Mouse (Mus musculus) layer of hippocampus, postnatal 10 days (tissue): ENCODE results near the gene Coq10a. TPM values are rescaled to one million over a fixed set of nuclear protein-coding genes. Genes with fewer than 3 reads are reported as not detected.
A peak's percentile ranks its signal among the peaks of the same experiment; 100 is the strongest.
"Not testable (repeated sequence)": the region's sequence is repeated elsewhere in the genome, so short reads cannot be mapped to it uniquely, and the experiment has no call there.

Experiments
- DNase-seq, 2 experiments: peaks; one replicate each; pipeline ENCODE4 v3.0.0; 2021; ENCODE audit warnings: low spot score in 2 of 2
- total RNA-seq, 2 experiments: library from RNA; stranded (reverse); gene quantifications; 2 replicates each; pipeline ENCODE4 v1.2.3; 2021

Gene Coq10a
- total RNA-seq, 2 experiments from 2014 or later, result 55.6 to 58.8 TPM

- no peak for DNase-seq
These were observed 21.3 kb downstream of the Coq10a start for GRCm38 (mm10) chr10:128347541-128347940.

- DNase-seq, result peak; percentile 35 to 45
These were observed 24.1 kb downstream of the Coq10a start for GRCm38 (mm10) chr10:128344568-128345275.

- no peak for DNase-seq
These were observed 25.4 kb downstream of the Coq10a start for GRCm38 (mm10) chr10:128343436-128343835.

- DNase-seq, result no peak
These were observed 28.5 kb downstream of the Coq10a start for GRCm38 (mm10) chr10:128340257-128340656.

- no peak for DNase-seq
These were observed 29.8 kb downstream of the Coq10a start for GRCm38 (mm10) chr10:128338948-128339347.

- no peak for DNase-seq
These were observed 30.4 kb downstream of the Coq10a start for GRCm38 (mm10) chr10:128338415-128338814.

- DNase-seq, result peak; percentile 96 to 97
These were observed 31.3 kb downstream of the Coq10a start, which contains the start of gene Cs for GRCm38 (mm10) chr10:128337306-128338181. TSS of gene Cs (plus strand) at chr10:128337734.

GRCm38 (mm10) chr10:128336597-128336996 is 32.2 kb downstream of the Coq10a start:
- no peak for DNase-seq

GRCm38 (mm10) chr10:128336195-128336594 is 32.6 kb downstream of the Coq10a start:
- no peak for DNase-seq

GRCm38 (mm10) chr10:128335582-128335981 is 33.2 kb downstream of the Coq10a start:
- peak; percentile 64 to 71 for DNase-seq

- not testable (repeated sequence) for DNase-seq
These were observed 36.2 kb downstream of the Coq10a start for GRCm38 (mm10) chr10:128332358-128333249.

GRCm38 (mm10) chr10:128327610-128328009 is 41.2 kb downstream of the Coq10a start:
- no peak for DNase-seq

GRCm38 (mm10) chr10:128326825-128327224 is 42.0 kb downstream of the Coq10a start:
- no peak for DNase-seq

GRCm38 (mm10) chr10:128323516-128323915 is 45.3 kb downstream of the Coq10a start:
- DNase-seq, result no peak

- peak; percentile 85 to 88 for DNase-seq
These were observed 46.4 kb downstream of the Coq10a start, which contains the start of gene Cnpy2 for GRCm38 (mm10) chr10:128322141-128323108. TSS of gene Cnpy2 (plus strand) at chr10:128322459.

- DNase-seq, result no peak
These were observed 47.2 kb downstream of the Coq10a start for GRCm38 (mm10) chr10:128321641-128322040.

- no peak for DNase-seq
These were observed 53.2 kb downstream of the Coq10a start for GRCm38 (mm10) chr10:128315578-128315977.
